Mouse (Mus musculus) ES-Bruce4 (cell line): ENCODE results near the gene Dad1.

Source experiments
- CTCF ChIP-seq: IDR thresholded peaks from one replicate; pipeline ENCODE4 v1.8.1; 2011; ENCODE audit warnings: low read depth, low read length
- EP300 ChIP-seq: IDR thresholded peaks from 2 replicates; pipeline ENCODE4 v1.6.1; 2011; ENCODE audit warnings: low read depth, low read length; ENCODE audit not compliant: insufficient read depth

- no peak for TF ChIP-seq EP300
- TF ChIP-seq CTCF, result no peak
Measured at GRCm38 (mm10) chr14:54300676-54301075, 46.8 kb upstream of the Dad1 start.
